Mouse (Mus musculus) MEL (cell line): ENCODE data around the gene Ipmk. TPM values are rescaled to one million over a fixed set of nuclear protein-coding genes. Genes with fewer than 3 reads are reported as not detected.

Source experiments
- DNase-seq: peaks from one replicate; pipeline ENCODE4 v3.0.0; 2011; ENCODE audit warnings: low read depth, low spot score
- H3K27ac ChIP-seq: 2 replicates; pipeline ENCODE4 v1.5.1; 2012; ENCODE audit warnings: low read depth, mild to moderate bottlenecking, control low read depth, low read length, moderate library complexity; ENCODE audit not compliant: control insufficient read depth
- H3K27me3 ChIP-seq, 2 experiments: fragments of 150-350 bp in 1 of 2; sonication (generic) in 1 of 2; 2 replicates each; pipeline ENCODE4 v1.6.1; 2012; ENCODE audit warnings: low read length in 2 of 2, mild to moderate bottlenecking in 2 of 2, improper control_type of control experiment in 1 of 2, moderate library complexity in 1 of 2; ENCODE audit not compliant: insufficient read depth in 2 of 2, control insufficient read depth in 1 of 2
- H3K36me3 ChIP-seq, 2 experiments: 2 replicates each; pipeline ENCODE4 v1.6.1; 2012 to 2014; ENCODE audit warnings: low read length in 2 of 2, improper control_type of control experiment in 1 of 2, inconsistent platforms in 1 of 2, mild to moderate bottlenecking in 1 of 2; ENCODE audit not compliant: insufficient read depth in 2 of 2, control insufficient read depth in 1 of 2
- H3K4me1 ChIP-seq, 2 experiments: fragments of 150-350 bp in 1 of 2; sonication (generic) in 1 of 2; 2 replicates each; pipeline ENCODE4 v1.6.1; 2012; ENCODE audit warnings: low read length in 2 of 2, improper control_type of control experiment in 1 of 2, mild to moderate bottlenecking in 1 of 2; ENCODE audit not compliant: insufficient read depth in 2 of 2, control insufficient read depth in 1 of 2
- H3K4me3 ChIP-seq, 2 experiments: fragments of 150-350 bp in 1 of 2; sonication (generic) in 1 of 2; 2 replicates each; pipeline ENCODE4 v1.5.1; 2012; ENCODE audit warnings: low read depth in 2 of 2, low read length in 2 of 2, mild to moderate bottlenecking in 2 of 2, moderate library complexity in 2 of 2, control low read depth in 1 of 2, improper control_type of control experiment in 1 of 2; ENCODE audit not compliant: control insufficient read depth in 1 of 2, insufficient read depth in 1 of 2
- H3K79me2 ChIP-seq: 2 replicates; pipeline ENCODE4 v1.6.1; 2012; ENCODE audit warnings: mild to moderate bottlenecking, low read length, moderate library complexity; ENCODE audit not compliant: control insufficient read depth, poor library complexity, insufficient read depth
- H3K9ac ChIP-seq: 2 replicates; pipeline ENCODE4 v1.6.1; 2012; ENCODE audit warnings: low read depth, mild to moderate bottlenecking, control low read depth, low read length, moderate library complexity; ENCODE audit not compliant: control insufficient read depth, poor library complexity, severe bottlenecking
- H3K9me3 ChIP-seq: fragments of 150-350 bp; sonication (generic); replicated peaks from 2 replicates; pipeline ENCODE4 v1.6.1; 2012; ENCODE audit warnings: mild to moderate bottlenecking, low read length, improper control_type of control experiment, moderate library complexity; ENCODE audit not compliant: insufficient read depth
- CHD2 ChIP-seq: IDR thresholded peaks from 2 replicates; pipeline ENCODE4 v1.6.1; 2011; ENCODE audit warnings: low read length, improper control_type of control experiment
- CTCF ChIP-seq, 3 experiments: IDR thresholded peaks in 2 of 3; conservative IDR thresholded peaks in 1 of 3; 2 replicates each; pipeline ENCODE4 v1.5.1; 2011 to 2012; ENCODE audit warnings: low read length in 3 of 3, low read depth in 2 of 3, mild to moderate bottlenecking in 2 of 3, improper control_type of control experiment in 1 of 3, inconsistent platforms in 1 of 3, mixed read lengths in 1 of 3, moderate library complexity in 1 of 3; ENCODE audit not compliant: control insufficient read depth in 1 of 3, insufficient read depth in 1 of 3, poor library complexity in 1 of 3, severe bottlenecking in 1 of 3
- E2F4 ChIP-seq: IDR thresholded peaks from 2 replicates; pipeline ENCODE4 v1.6.1; 2011; ENCODE audit warnings: low read depth, low read length, improper control_type of control experiment, borderline replicate concordance
- ELF1 ChIP-seq: IDR thresholded peaks from 2 replicates; pipeline ENCODE4 v1.6.1; 2014; ENCODE audit warnings: low read depth, mild to moderate bottlenecking, inconsistent platforms, low read length, improper control_type of control experiment, moderate library complexity
- EP300 ChIP-seq, 2 experiments: IDR thresholded peaks; 2 replicates each; pipeline ENCODE4 v1.6.1; 2011; ENCODE audit warnings: improper control_type of control experiment in 2 of 2, low read length in 2 of 2, low read depth in 1 of 2, mild to moderate bottlenecking in 1 of 2
- GATA1 ChIP-seq: IDR thresholded peaks from 2 replicates; pipeline ENCODE4 v1.6.1; 2011; ENCODE audit warnings: low read depth, low read length, improper control_type of control experiment
- JUND ChIP-seq: IDR thresholded peaks from 2 replicates; pipeline ENCODE4 v1.6.1; 2011; ENCODE audit warnings: low read depth, mild to moderate bottlenecking, improper control_type of control experiment, low read length
- KAT2A ChIP-seq: conservative IDR thresholded peaks from 2 replicates; pipeline ENCODE4 v1.6.1; 2012; ENCODE audit warnings: low read depth, low read length, improper control_type of control experiment, inconsistent platforms
- MAFK ChIP-seq: IDR thresholded peaks from 2 replicates; pipeline ENCODE4 v1.6.1; 2011; ENCODE audit warnings: low read depth, mild to moderate bottlenecking, low read length, improper control_type of control experiment, borderline replicate concordance
- MAX ChIP-seq: IDR thresholded peaks from 2 replicates; pipeline ENCODE4 v1.6.1; 2011; ENCODE audit warnings: low read length, improper control_type of control experiment
- MYB ChIP-seq: IDR thresholded peaks from 2 replicates; pipeline ENCODE4 v1.6.1; 2011; ENCODE audit warnings: mild to moderate bottlenecking, low read depth, low read length, improper control_type of control experiment
- RAD21 ChIP-seq: IDR thresholded peaks from 2 replicates; pipeline ENCODE4 v1.6.1; 2011; ENCODE audit warnings: mild to moderate bottlenecking, low read depth, low read length, improper control_type of control experiment
- SIN3A ChIP-seq: IDR thresholded peaks from 2 replicates; pipeline ENCODE4 v1.6.1; 2012; ENCODE audit warnings: low read length, improper control_type of control experiment, inconsistent platforms
- SMC3 ChIP-seq: IDR thresholded peaks from 2 replicates; pipeline ENCODE4 v1.6.1; 2011; ENCODE audit warnings: low read depth, low read length, improper control_type of control experiment
- USF1 ChIP-seq: IDR thresholded peaks from 2 replicates; pipeline ENCODE4 v1.6.1; 2014; ENCODE audit warnings: low read depth, mild to moderate bottlenecking, inconsistent platforms, low read length, improper control_type of control experiment, moderate library complexity
- ZC3H11A ChIP-seq: IDR thresholded peaks from 2 replicates; pipeline ENCODE4 v1.6.1; 2012; ENCODE audit warnings: low read depth, mild to moderate bottlenecking, inconsistent platforms, low read length, improper control_type of control experiment
- ZKSCAN1 ChIP-seq: IDR thresholded peaks from 2 replicates; pipeline ENCODE4 v1.6.1; 2012; ENCODE audit warnings: low read depth, mild to moderate bottlenecking, inconsistent platforms, low read length, improper control_type of control experiment, moderate library complexity
- ZMIZ1 ChIP-seq: IDR thresholded peaks from 2 replicates; pipeline ENCODE4 v1.6.1; 2012; ENCODE audit warnings: low read depth, mild to moderate bottlenecking, inconsistent platforms, low read length, improper control_type of control experiment, moderate library complexity
- polyA plus RNA-seq, 2 experiments: library from polyadenylated mRNA; stranded (reverse) in 1 of 2; unstranded in 1 of 2; fragments of >175 nt in 1 of 2; fragments of >200 nt in 1 of 2; gene quantifications; 2 replicates each; pipeline versions ENCODE4 v1.2.1 to v1.2.4; 2012; ENCODE audit warnings: low replicate concordance in 2 of 2, low read depth in 1 of 2; ENCODE audit not compliant: insufficient read length in 2 of 2, insufficient read depth in 1 of 2, missing spikeins in 1 of 2
- total RNA-seq: library from RNA; depleted of rRNA; stranded (reverse); fragments of 300-350 nt; gene quantifications from 2 replicates; pipeline ENCODE4 v1.2.3, GENCODE M21; 2012

Ipmk gene
- total and polyA plus RNA-seq, 3 experiments, result 21.0 to 36.7 TPM; not detected in 1

GRCm38 (mm10) chr10:71400818-71401646, 53.5 kb downstream of the Ipmk start:
- no peak for TF ChIP-seq ZMIZ1
- TF ChIP-seq CTCF (IDR thresholded peaks at IDR 0.05 in 2 of 3, conservative IDR thresholded peaks at IDR 0.05 in 1 of 3; ENCODE audit: control insufficient read depth in 1 of 3, insufficient read depth in 1 of 3, low read depth in 2 of 3, low read length in 3 of 3, poor library complexity in 1 of 3, severe bottlenecking in 1 of 3), result peak; percentile 1 to 91 (median 75); a peak in 4 of 6 replicates
- TF ChIP-seq RAD21, result peak; percentile 94
- TF ChIP-seq ZC3H11A, result peak; percentile 80
- no peak for TF ChIP-seq USF1
- TF ChIP-seq CHD2, result no peak
- no peak for TF ChIP-seq MAFK
- peak; percentile 90 for TF ChIP-seq SMC3
- TF ChIP-seq GATA1, result 0 out of 2 replicates have a peak, but pooled peaks have one; percentile 19
- H3K27ac ChIP-seq, result no peak overlapping the region
- no peak overlapping the region for H3K9ac ChIP-seq
- H3K79me2 ChIP-seq, result no peaks in the 10 kb centered on the region
- H3K27me3 ChIP-seq, result no peaks in the 10 kb centered on the region
- peaks cover 0 to 3% of the 10 kb centered on the region in 2 experiments; a peak in 2 of 4 replicates for H3K36me3 ChIP-seq
- no peaks in the 10 kb centered on the region for H3K9me3 ChIP-seq
- DNase-seq, result peak; percentile 67
- H3K4me3 ChIP-seq, result no peak overlapping the region
- no peaks in the 10 kb centered on the region for H3K4me1 ChIP-seq

GRCm38 (mm10) chr10:71403638-71404037, 56.1 kb downstream of the Ipmk start:
- peak; percentile 31 for DNase-seq
- no peak overlapping the region for H3K4me3 ChIP-seq
- H3K4me1 ChIP-seq, result no peaks in the 10 kb centered on the region
- no peak overlapping the region for H3K9ac ChIP-seq
- no peaks in the 10 kb centered on the region for H3K79me2 ChIP-seq
- no peaks in the 10 kb centered on the region for H3K27me3 ChIP-seq
- no peak overlapping the region for H3K27ac ChIP-seq
- peaks cover 0 to 3% of the 10 kb centered on the region in 2 experiments; a peak in 2 of 4 replicates for H3K36me3 ChIP-seq
- no peaks in the 10 kb centered on the region for H3K9me3 ChIP-seq
- TF ChIP-seq JUND (no peak), SIN3A (no peak), USF1 (no peak), MYB (no peak)

DNA sequence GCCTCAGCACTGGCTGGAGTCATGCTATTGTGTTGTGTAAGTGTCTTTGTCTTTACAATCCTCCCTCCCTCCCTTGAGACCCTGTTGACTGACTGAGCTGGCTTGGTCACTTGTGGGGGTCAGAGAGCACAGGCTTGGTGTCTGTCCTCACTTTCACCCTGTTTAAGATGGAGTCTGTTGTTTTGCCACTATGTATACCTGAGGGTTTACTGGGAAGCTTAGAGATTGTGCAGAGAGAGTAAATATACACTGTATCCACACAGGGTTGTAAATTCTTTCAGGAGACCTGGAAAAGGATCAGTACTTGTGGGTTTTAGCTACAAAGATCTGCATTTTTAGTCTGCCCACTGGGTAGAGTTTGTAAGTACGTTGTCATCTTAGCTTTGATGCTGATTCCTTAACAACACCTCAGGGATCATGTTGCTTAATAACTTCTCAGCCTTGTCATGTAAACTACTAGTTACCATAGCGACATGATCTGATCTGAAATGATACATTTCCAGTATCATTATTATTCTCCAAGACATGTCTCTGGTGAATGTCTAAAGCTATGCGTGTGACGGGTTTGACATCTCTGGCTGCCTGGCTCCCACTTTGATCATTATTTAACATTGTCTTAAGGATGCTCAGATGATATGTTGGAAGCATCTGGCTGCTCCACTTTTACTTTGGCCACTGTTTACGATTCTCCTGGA, 58.1 kb downstream of the Ipmk start:
- H3K4me3 ChIP-seq, result no peak overlapping the region
- H3K79me2 ChIP-seq, result no peaks in the 10 kb centered on the region
- no peaks in the 10 kb centered on the region for H3K27me3 ChIP-seq
- no peaks in the 10 kb centered on the region for H3K9me3 ChIP-seq
- H3K4me1 ChIP-seq, result no peaks in the 10 kb centered on the region
- DNase-seq, result no peak
- TF ChIP-seq ZKSCAN1 (no peak), MAX (no peak), EP300 (IDR thresholded peaks at IDR 0.05; ENCODE audit: low read depth in 1 of 2, low read length in 2 of 2) (no peak), GATA1 (no peak), KAT2A (no peak), JUND (no peak), ELF1 (no peak), ZC3H11A (no peak), MAFK (no peak), E2F4 (no peak)
- TF ChIP-seq, all 39 proteins: peak for 0
- H3K27ac ChIP-seq, result no peak overlapping the region
- H3K9ac ChIP-seq, result no peak overlapping the region
- H3K36me3 ChIP-seq, result no peaks in the 10 kb centered on the region
